Mouse (Mus musculus) embryonic facial prominence, embryonic 15.5 days (tissue): Measurements from ENCODE around the gene Dact1. TPM values are rescaled to one million over a fixed set of nuclear protein-coding genes. Genes with fewer than 3 reads are reported as not detected.

Source experiments
- ATAC-seq: fragments of 200-750 bp; cut with Nextera tagmentation; 2 replicates; pipeline ENCODE4 v1.8.0; 2017; ENCODE audit warnings: low read depth, moderate TSS enrichment; ENCODE audit not compliant: insufficient number of reproducible peaks, low FRiP score, low TSS enrichment
- H3K27ac ChIP-seq: fragments of 300-500 bp; sonication (generic); replicated peaks from 2 replicates; pipeline ENCODE4 v1.5.1; 2015; ENCODE audit warnings: mild to moderate bottlenecking, inconsistent platforms
- H3K27me3 ChIP-seq: fragments of 300-500 bp; sonication (generic); 2 replicates; pipeline ENCODE4 v1.6.1; 2015; ENCODE audit warnings: inconsistent platforms
- H3K36me3 ChIP-seq: fragments of 300-500 bp; sonication (generic); 2 replicates; pipeline ENCODE4 v1.6.1; 2015; ENCODE audit warnings: mild to moderate bottlenecking, inconsistent platforms
- H3K4me1 ChIP-seq: fragments of 300-500 bp; sonication (generic); 2 replicates; pipeline ENCODE4 v1.6.1; 2015; ENCODE audit warnings: inconsistent platforms
- H3K4me2 ChIP-seq: fragments of 300-500 bp; sonication (generic); replicated peaks from 2 replicates; pipeline ENCODE4 v1.6.1; 2015; ENCODE audit warnings: mild to moderate bottlenecking, inconsistent platforms
- H3K4me3 ChIP-seq: fragments of 300-500 bp; sonication (generic); replicated peaks from 2 replicates; pipeline ENCODE4 v1.5.1; 2015; ENCODE audit warnings: mild to moderate bottlenecking, inconsistent platforms
- H3K9ac ChIP-seq: fragments of 300-500 bp; sonication (generic); 2 replicates; pipeline ENCODE4 v1.6.1; 2015; ENCODE audit warnings: inconsistent platforms
- H3K9me3 ChIP-seq: fragments of 300-500 bp; sonication (generic); replicated peaks from 2 replicates; pipeline ENCODE4 v1.6.1; 2016; ENCODE audit warnings: inconsistent platforms
- WGBS: fragments of 180-500 bp; shearing (Covaris S2); methylation state at CpG from one replicate; pipeline ENCODE4 v1.1.7; 2015; 5-methylcytosine and 5-hydroxymethylcytosine counted together
- polyA plus RNA-seq: library from polyadenylated mRNA; unstranded; fragments of >200 nt; fragmentation: Nextera tagmentation; extraction: Ambion mirVana; gene quantifications from 2 replicates; pipeline ENCODE4 v1.2.1, GENCODE M21; 2015

The Dact1 gene
- polyA plus RNA-seq, 1 experiment from 2014 or later = 19.9 TPM

GRCm38 (mm10) chr12:71293960-71294942 lies 15.4 kb upstream of the Dact1 start:
- Histone ChIP-seq H3K36me3 (no peaks in the 10 kb centered on the region), H3K4me2 (peak overlapping the region; percentile 30), H3K9me3 (no peaks in the 10 kb centered on the region), H3K27ac (no peak overlapping the region), H3K4me1 (peaks cover 27% of the 10 kb centered on the region), H3K27me3 (no peaks in the 10 kb centered on the region), H3K4me3 (peak overlapping the region; percentile 9; the same call in 1 of the 2 replicates), H3K9ac (no peak overlapping the region)
- 23% methylated on average over 22 of the region's 22 CpGs for WGBS
- no peak for ATAC-seq

DNA sequence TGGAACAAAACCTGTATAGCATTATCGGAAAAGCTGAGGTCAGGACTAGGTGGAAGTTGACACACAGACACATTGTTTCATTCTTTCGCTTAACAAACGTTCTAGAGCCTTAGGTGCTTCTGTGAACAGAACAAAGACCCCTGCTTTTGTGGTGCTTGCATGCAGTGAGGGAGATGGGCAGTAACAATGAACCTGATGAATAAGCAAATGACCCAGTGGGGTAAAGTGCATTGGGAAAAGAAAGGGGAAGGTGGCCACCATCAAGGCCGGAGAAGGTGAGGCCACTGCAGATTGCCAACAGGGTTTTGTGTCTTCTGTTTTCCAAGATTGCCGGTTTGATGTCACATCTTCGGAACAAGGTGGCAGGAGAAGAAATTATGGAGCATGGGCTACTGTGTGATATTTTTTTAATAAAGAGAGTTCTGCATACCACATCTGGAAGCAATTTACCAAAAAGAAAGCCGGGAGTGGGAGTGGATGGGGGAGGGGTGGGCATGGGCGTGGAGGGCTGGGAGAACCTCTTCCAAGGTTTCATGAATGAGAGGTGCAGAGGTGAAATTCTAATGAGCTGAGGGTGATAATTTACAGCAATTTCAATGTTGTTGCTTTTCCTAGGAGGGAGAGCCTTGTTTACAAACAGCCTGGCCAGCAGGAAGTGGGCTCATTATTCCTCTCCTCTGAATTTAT lies 12.7 kb upstream of the Dact1 start:
- Histone ChIP-seq H3K27ac (no peak overlapping the region), H3K36me3 (no peaks in the 10 kb centered on the region), H3K9me3 (no peaks in the 10 kb centered on the region), H3K4me2 (no peak overlapping the region), H3K4me1 (peaks cover 19% of the 10 kb centered on the region), H3K27me3 (no peaks in the 10 kb centered on the region), H3K4me3 (no peak overlapping the region), H3K9ac (no peak overlapping the region)
- 31% methylated on average over 8 of the region's 8 CpGs for WGBS
- no peak for ATAC-seq

GRCm38 (mm10) chr12:71310068-71310931 lies 616 bp downstream of the Dact1 start:
- H3K4me2 ChIP-seq = peak overlapping the region; percentile 88
- H3K9ac ChIP-seq = peak overlapping the region; percentile 78
- peak overlapping the region; percentile 87 for H3K4me3 ChIP-seq
- H3K4me1 ChIP-seq = peaks cover 17% of the 10 kb centered on the region; the same call in 1 of the 2 replicates
- under 1% methylated on average over 56 of the region's 56 CpGs for WGBS
- no peaks in the 10 kb centered on the region for H3K9me3 ChIP-seq
- H3K36me3 ChIP-seq = peaks cover 19% of the 10 kb centered on the region
- H3K27me3 ChIP-seq = no peaks in the 10 kb centered on the region; the same call in 1 of the 2 replicates
- peak; percentile 39 for ATAC-seq
- peak overlapping the region; percentile 95 for H3K27ac ChIP-seq

DNA sequence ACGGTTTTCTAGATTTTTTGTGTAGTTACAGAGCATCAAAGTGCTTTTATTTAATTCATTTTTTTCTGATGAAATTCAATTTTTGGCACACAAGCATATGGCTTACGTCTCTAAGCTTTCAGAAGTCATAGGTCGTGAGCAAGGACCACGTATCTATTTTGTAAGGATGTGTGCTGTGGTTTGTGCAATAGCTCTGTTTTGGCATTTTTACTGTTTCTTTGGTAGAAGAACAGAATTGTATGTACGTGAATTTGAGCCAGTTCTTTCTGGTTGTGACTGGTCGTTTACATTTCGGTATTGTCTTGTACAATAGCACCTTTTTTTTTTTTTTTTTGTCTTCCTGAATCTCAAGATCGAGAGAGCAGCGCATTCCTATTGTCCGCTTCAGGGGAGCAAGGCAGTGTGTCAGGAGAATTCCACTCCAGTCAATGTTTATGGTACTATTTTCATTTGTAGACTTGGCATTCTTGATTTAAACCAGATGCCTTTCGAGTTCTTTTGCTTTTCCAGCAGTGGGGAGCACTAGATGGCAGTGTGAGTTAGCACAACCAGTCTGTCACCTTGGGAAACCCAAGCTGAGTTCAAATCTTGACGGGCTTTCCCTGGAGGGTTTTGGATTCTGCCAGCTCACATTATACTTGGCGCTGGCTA lies 1.7 kb downstream of the Dact1 start:
- Histone ChIP-seq H3K36me3 (peaks cover 27% of the 10 kb centered on the region), H3K4me1 (peaks cover 13% of the 10 kb centered on the region; the same call in 1 of the 2 replicates), H3K9ac (peak overlapping the region; percentile 33; the same call in 1 of the 2 replicates), H3K4me2 (peak overlapping the region; percentile 88), H3K27me3 (no peaks in the 10 kb centered on the region; the same call in 1 of the 2 replicates), H3K27ac (peak overlapping the region; percentile 95), H3K9me3 (no peaks in the 10 kb centered on the region), H3K4me3 (peak overlapping the region; percentile 87)
- WGBS = 7% methylated on average over 13 of the region's 13 CpGs
- 0 out of 2 replicates have a peak, but pooled peaks have one; percentile 30 for ATAC-seq

GRCm38 (mm10) chr12:71318239-71318638 lies 8.6 kb downstream of the Dact1 start:
- H3K4me3 ChIP-seq = no peak overlapping the region
- no peaks in the 10 kb centered on the region for H3K4me1 ChIP-seq
- no peak overlapping the region for H3K9ac ChIP-seq
- 0 out of 2 replicates have a peak, but pooled peaks cover 10% of the 10 kb centered on the region for H3K9me3 ChIP-seq
- no peak for ATAC-seq
- H3K27ac ChIP-seq = no peak overlapping the region
- 89% methylated on average over 40 of the region's 40 CpGs for whole genome bisulfite sequencing
- H3K36me3 ChIP-seq = peaks cover 51% of the 10 kb centered on the region
- no peaks in the 10 kb centered on the region for H3K27me3 ChIP-seq
- H3K4me2 ChIP-seq = no peak overlapping the region

- no peak overlapping the region for H3K27ac ChIP-seq
- no peak overlapping the region for H3K9ac ChIP-seq
- H3K36me3 ChIP-seq = peaks cover 43% of the 10 kb centered on the region
- WGBS = 93% methylated on average over 4 of the region's 4 CpGs
- ATAC-seq = no peak
- H3K4me3 ChIP-seq = no peak overlapping the region
- 0 out of 2 replicates have a peak, but pooled peaks cover 10% of the 10 kb centered on the region for H3K9me3 ChIP-seq
- no peaks in the 10 kb centered on the region for H3K27me3 ChIP-seq
- H3K4me2 ChIP-seq = no peak overlapping the region
- H3K4me1 ChIP-seq = no peaks in the 10 kb centered on the region
These were observed 9.9 kb downstream of the Dact1 start for GRCm38 (mm10) chr12:71319536-71319935.

- H3K27me3 ChIP-seq = no peaks in the 10 kb centered on the region
- no peaks in the 10 kb centered on the region for H3K9me3 ChIP-seq
- H3K4me3 ChIP-seq = no peak overlapping the region
- no peak overlapping the region for H3K27ac ChIP-seq
- 32% methylated on average over 3 of the region's 3 CpGs for WGBS
- no peak for ATAC-seq
- peaks cover 9% of the 10 kb centered on the region; the same call in 1 of the 2 replicates for H3K4me1 ChIP-seq
- H3K4me2 ChIP-seq = no peak overlapping the region
- H3K36me3 ChIP-seq = no peaks in the 10 kb centered on the region
- H3K9ac ChIP-seq = no peak overlapping the region
These were observed 23.0 kb downstream of the Dact1 start for GRCm38 (mm10) chr12:71332646-71333045.

- WGBS = 26% methylated on average over 5 of the region's 5 CpGs
- H3K36me3 ChIP-seq = no peaks in the 10 kb centered on the region
- peaks cover 9% of the 10 kb centered on the region; the same call in 1 of the 2 replicates for H3K4me1 ChIP-seq
- ATAC-seq = no peak
- no peak overlapping the region for H3K27ac ChIP-seq
- H3K9ac ChIP-seq = no peak overlapping the region
- no peak overlapping the region for H3K4me3 ChIP-seq
- no peak overlapping the region for H3K4me2 ChIP-seq
- H3K9me3 ChIP-seq = no peaks in the 10 kb centered on the region
- no peaks in the 10 kb centered on the region for H3K27me3 ChIP-seq
These were observed 23.9 kb downstream of the Dact1 start for GRCm38 (mm10) chr12:71333561-71333960.

DNA sequence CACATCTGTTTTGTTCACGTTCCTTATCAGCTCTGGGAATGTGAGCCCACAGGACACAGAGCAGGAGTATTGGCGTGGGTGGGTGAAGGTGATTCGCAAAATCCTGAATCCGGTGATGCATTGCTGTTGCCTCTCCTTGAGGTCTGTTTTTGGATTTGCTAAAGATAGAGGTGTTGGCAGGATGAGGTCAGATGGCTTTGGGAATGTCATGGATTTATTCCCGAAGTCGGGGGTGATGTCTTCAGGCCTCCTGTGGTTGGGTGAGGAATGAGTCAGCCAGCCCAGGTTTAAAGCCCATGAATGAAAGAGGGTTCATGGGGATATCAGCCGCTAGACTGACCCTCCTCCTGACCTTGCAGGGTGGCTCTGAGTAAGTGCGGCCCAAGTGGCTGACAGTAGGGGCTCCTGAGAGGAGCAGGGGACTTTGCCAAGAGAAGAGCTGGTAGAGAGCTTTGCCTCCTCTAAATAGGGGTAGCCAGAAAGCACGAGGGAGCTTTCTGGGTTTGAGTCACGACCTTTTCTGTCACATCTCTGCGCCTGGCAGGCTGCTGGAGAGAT lies 27.4 kb downstream of the Dact1 start:
- WGBS = 56% methylated on average over 11 of the region's 11 CpGs
- Histone ChIP-seq H3K27ac (no peak overlapping the region), H3K4me2 (no peak overlapping the region), H3K4me1 (peaks cover 9% of the 10 kb centered on the region; the same call in 1 of the 2 replicates), H3K9ac (no peak overlapping the region), H3K9me3 (no peaks in the 10 kb centered on the region), H3K4me3 (no peak overlapping the region), H3K36me3 (no peaks in the 10 kb centered on the region), H3K27me3 (no peaks in the 10 kb centered on the region)
- no peak for ATAC-seq

DNA sequence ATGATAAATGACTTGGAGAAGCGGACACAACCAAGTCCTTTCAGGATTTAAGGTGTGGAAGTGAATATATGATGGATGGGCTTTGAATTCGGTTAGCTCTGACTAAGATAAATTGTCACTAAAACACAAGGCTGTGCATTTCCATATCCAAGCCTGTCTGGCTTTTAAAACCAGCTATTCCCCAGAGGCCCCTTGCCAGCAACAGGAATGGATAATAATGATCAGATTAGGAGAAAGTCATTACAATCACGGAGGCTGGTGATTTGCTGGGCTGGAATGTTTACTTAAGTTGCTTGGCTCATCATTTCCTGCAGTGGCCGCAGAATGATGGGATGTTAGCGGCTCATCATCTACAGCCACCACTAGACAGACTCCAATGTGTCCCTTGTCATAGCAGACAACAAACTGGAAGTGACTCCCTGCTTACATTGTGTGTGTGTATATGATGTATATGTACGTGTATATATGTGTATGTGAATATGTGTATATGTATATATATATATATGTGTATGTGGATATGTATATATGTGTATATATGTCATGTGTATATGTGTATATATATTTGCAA lies 28.3 kb downstream of the Dact1 start:
- Histone ChIP-seq H3K4me2 (no peak overlapping the region), H3K36me3 (no peaks in the 10 kb centered on the region), H3K9ac (no peak overlapping the region), H3K9me3 (no peaks in the 10 kb centered on the region), H3K4me3 (no peak overlapping the region), H3K27ac (no peak overlapping the region), H3K4me1 (0 out of 2 replicates have a peak, but pooled peaks cover 6% of the 10 kb centered on the region), H3K27me3 (no peaks in the 10 kb centered on the region)
- 59% methylated on average over 6 of the region's 6 CpGs for WGBS
- no peak for ATAC-seq
